Mouse (Mus musculus) olfactory bulb, adult 2 months (tissue): ENCODE results near the gene Kif1b.

Experiments used
- CTCF ChIP-seq: fragments of 200-500 bp; IDR thresholded peaks from 2 replicates; pipeline ENCODE4 v1.5.1; 2012; ENCODE audit warnings: low read depth, mild to moderate bottlenecking, low read length, moderate library complexity; ENCODE audit not compliant: insufficient read depth
- POLR2A ChIP-seq: fragments of 200-500 bp; IDR thresholded peaks from 2 replicates; pipeline ENCODE4 v1.6.1; 2012; ENCODE audit warnings: mild to moderate bottlenecking, low read depth, low read length, moderate library complexity; ENCODE audit not compliant: insufficient read depth

- TF ChIP-seq CTCF: no peak
- TF ChIP-seq POLR2A: no peak
Measured at GRCm38 (mm10) chr4:149285691-149286090, 21.8 kb downstream of the Kif1b start.
